Mouse (Mus musculus) retina, postnatal 1 day (tissue): ENCODE data around the gene Otud3.
A peak's percentile ranks its signal among the peaks of the same experiment; 100 is the strongest.
"Not testable (repeated sequence)": the region's sequence is repeated elsewhere in the genome, so short reads cannot be mapped to it uniquely, and the experiment has no call there.

Source experiments
- DNase-seq: peaks from one replicate; pipeline ENCODE4 v3.0.0-alpha.2; 2012

Gene Otud3

GRCm38 (mm10) chr4:138913797-138914196 lies at the start of gene Otud3:
Gene Otud3, minus strand, starts transcription at chr4:138913945.
- peak; percentile 96 for DNase-seq

DNA sequence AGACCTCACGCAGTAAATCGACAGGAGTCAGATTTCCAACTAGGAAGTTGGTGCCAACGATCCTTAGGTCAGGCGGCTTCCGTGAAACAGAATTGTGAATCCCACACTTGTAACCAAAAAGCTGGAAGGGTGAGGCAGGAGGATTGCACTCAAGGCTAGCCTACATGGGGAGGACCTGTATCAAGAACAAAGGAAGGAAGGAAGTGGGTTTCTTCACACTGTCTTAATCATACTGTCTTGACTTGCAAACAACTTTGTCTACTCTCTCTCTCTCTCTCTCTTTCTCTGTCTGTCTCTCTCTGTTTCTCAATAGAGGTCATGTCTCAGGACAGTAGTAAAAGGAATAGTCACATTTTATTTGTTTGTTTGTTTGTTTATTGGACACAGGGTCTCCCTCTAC lies 49.0 kb upstream of the Otud3 start:
- no peak for DNase-seq

DNA sequence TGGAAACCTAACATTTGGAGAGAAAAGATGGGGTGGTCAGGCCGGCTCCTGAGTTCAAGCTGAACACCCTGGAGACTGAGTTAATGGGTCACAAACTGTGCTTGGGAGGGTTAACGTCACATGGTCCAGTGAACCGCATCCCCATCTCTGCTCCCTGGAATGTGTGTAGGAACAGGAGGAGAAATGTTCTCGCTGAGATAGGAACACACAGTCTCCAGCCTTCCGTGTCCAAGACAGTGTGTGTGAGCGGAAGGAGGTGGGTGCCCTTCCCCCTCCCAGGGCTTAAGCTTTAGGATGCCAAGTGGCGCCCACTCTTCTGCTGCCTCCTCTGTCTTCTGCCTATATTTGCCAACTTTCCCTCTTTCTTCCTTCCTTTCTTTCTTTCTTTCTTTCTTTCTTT lies 46.2 kb upstream of the Otud3 start:
- DNase-seq: no peak

DNA sequence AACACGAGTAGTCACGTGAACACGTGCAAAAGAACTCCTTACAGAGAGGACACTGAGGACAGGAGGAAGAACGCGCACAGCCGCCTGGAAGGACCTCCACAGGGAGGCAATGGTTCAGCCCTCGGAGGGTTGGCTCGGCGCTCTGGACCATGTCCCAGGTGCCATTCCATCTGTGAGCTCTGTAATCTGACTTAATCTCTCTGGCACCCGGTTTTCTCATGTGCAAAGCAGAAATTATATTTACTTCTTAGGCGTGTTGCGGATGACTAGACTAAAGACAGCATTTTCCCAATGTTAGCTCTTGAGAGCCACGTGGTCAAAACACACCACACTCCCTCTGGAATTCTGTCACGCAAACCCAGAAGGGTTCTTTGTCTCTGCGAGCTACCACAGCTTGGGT lies 45.4 kb upstream of the Otud3 start:
- no peak for DNase-seq

- DNase-seq: no peak
Measured at GRCm38 (mm10) chr4:138958612-138959011, 44.9 kb upstream of the Otud3 start.

- no peak for DNase-seq
Measured at GRCm38 (mm10) chr4:138948257-138948656, 34.5 kb upstream of the Otud3 start.

DNA sequence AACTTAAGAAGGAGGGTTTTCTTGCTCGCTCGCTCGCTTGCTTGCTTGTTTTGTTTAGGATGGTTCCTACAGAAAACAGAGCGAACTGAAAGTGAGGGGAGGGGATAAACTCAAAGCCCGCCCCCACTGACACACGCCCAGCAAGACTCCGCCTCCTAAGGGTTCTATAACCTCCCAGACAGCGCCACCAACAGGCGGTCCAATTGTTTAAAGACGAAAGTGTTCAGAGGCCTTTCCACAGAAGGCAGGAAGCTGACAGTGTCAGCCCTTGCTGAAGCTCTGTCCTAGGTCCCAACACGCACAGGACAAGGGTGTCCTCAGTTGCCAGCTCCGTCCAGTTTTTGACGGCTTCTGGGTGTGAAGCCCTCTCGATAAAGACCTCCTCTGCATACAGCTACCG lies 30.0 kb upstream of the Otud3 start:
- peak; percentile 86 for DNase-seq

GRCm38 (mm10) chr4:138941966-138942365 lies 28.2 kb upstream of the Otud3 start:
- DNase-seq: no peak

GRCm38 (mm10) chr4:138941401-138941800 lies 27.7 kb upstream of the Otud3 start:
- DNase-seq: peak; percentile 64

DNA sequence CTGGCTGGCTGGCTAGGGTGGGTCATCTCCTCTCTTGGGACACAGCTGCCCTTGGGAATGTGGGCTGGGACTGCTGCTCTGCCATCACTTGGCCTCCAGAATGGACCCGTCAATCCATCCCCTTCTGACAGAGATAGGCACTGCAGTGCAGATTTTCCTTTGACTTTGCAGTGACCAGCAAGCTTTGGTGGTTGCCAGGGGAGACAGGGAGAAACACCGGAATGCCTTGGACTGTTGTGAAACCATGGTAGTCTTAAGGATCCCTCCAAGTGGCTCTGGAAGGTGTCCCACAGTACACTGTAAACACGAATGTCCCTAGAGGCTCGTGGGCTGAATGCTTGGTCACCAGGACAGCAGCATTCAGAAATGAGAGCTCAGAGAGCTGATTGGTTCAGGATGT lies 25.7 kb upstream of the Otud3 start:
- no peak for DNase-seq

GRCm38 (mm10) chr4:138938495-138939269 lies 24.9 kb upstream of the Otud3 start:
- DNase-seq: no peak

DNA sequence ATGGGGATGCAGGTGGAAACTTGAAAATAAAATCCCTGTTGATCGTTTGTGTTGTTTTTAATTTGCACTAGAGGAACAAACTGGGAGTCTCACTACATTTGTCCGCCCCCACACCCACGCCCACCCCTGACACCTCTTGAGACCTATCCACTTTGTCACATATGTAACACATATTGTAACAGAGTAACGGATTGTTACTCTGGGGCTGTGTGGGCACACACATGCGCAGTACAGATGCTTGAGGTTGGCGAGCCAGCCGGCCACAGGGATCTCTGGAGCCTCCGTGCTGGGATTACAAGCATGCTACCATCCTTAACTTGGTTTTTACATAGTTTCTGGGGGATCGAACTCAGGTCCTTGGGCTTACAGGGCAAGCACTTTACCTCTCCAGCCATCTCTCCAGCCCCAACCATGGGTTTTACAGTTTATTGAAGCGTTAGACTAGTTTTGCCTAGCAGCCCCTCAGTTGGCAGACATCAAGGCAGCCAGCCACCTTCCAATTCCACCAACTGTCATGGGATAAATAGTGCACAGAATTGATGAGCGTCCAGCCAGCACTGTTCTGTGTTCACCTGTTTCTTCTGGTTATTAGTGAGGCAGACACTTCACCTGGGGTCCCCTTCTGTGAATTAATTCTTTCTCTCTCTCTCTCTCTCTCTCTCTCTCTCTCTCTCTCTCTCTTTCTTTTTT lies 20.9 kb upstream of the Otud3 start:
- no peak for DNase-seq

GRCm38 (mm10) chr4:138933862-138934261 lies 20.1 kb upstream of the Otud3 start:
- no peak for DNase-seq

DNA sequence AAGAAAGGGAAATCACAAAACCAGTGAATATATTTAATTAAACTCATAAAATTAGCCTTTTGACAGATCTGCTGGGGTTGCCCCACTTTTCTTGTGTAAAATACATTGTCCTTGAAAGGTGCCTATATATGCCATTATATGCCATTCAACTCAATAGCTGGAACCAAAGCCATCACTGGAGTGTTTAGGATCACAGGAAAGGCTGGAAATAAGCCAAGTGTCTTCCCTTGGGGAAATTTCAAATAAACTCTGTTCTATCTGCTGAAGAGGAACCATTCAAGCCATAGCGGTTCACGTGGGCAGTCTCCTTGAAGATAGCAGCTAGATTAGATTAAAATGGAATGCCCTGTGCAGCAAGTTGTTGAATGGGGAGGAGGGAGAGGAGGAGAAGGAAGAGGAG lies 11.8 kb upstream of the Otud3 start:
- no peak for DNase-seq

DNA sequence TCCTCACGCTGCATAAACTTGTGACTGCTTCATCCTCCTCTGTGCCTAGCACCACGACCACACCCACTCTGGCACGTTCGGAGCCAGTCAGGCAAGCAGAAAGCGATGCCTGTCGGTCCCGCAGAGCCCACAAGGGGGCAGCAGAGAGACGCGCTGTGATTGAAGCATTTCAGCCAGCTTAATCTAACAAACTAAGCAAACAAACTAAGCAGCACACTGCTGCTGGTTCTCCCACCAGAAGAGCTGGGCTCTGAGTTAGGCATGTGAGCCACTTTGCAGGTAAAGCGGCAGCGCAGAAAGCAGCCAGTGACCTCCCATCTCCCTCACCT lies 8.3 kb upstream of the Otud3 start:
- DNase-seq: peak; percentile 92

DNA sequence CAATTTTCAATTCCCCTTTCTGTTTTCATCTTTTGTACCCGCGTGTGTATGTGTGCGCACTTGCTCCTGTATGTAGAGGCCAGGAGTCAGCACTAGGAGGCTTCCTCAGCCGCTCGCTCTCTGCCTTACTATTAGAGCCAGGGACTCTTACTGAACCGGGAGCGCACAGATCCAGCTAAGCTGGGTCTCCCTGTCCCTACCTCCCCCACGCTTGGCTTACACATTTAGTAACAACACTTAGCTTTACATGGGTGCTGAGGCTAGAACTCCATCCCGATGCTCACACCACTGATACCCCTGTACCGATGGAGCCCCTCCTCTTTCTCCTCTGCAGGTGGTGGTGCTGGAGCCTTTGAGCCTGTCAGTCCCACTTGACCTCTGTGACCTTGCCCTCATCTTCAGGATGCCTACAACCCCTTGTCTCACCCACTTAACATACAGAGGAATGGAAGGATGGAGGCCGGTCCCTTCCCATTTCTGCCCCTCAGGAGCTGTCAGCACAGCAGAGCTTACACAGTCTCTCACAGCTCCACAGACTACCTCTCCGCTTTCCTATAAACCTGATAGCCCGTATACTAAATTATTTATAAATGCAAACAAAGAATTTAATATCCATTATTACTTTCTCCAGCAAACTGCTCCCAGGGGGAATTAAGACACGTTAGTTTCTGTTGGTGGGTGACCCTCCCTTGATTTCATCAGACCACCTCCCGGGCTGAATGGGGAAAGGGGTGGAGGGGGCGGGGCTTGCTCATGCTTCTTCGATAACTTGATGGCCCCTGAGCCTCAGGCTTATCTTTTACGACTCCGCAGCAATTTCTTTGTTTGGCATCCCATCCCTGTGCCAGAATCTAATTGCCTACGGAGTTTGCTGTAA lies 7.7 kb upstream of the Otud3 start:
- DNase-seq: no peak

DNA sequence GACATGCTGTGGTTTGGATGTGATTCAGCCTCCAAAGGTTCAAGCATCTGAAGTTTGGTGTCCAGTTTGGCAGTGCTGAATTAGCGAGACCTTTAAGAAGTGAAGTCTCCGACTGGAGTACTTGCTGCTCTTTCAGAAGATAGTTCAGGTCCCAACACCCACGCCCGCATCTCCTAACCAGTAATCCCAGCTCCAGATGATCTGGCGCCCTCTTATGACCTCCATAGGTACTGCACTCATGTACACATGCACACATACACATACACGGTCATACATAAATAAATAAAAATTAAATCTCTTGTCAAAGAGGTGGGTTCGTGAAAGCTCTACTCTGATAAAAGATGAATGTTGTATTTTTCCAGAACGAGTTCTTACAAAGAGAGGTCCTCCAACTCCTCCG lies 3.5 kb upstream of the Otud3 start:
- DNase-seq: no peak

DNA sequence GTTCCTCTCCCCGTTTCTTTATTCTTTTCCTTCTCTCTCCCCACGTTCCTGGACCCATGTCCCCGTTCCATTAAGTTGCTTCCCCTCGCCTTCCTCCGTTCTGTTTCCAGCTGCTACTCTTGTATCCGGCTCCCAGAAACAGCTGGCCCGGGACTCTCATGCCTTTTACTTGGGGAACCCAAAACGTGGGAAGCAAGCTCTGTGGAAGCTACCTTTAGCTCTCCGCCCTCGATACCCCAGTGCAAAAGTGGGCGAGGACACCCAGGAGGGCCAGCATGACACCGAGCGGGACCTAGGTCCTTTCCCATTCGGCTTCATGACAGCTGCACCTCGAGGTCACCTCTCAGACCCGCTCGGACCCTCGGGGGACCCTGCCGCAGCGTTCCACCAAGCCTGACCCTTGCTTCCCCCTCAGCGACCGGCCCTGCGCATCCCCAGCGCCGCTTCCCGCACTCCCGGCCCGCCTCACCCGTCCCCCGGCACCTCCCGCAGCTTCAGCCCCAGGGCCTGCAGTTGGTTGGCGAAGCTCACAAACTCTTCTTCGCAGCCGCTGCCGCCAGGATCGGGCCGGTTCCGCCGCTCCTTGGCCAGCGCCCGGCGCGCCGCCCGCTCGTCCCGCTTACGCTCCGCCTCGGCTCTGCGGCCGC lies 481 bp downstream of the Otud3 start:
- DNase-seq: no peak

- no peak for DNase-seq
Measured at GRCm38 (mm10) chr4:138905624-138906337, 8.0 kb downstream of the Otud3 start.

DNA sequence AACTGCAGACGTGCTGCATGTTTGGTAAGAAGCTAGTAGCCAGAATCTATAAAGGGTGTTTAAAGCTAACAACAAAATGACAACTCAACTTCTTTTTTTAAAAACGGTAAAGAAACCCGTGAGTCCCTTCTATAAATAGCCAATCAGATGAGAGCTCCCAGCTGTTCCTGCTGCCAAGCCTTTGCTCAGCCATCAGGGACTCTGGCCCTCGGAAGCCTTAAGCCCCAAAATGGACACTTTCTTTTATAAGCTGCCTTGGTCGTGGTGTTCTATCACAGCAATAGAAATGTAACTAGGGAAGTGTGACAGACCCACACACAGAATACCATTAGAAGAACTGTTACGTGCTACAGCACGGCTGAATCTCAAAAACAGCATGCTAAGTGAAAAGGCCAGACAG lies 14.4 kb downstream of the Otud3 start:
- DNase-seq: no peak

DNA sequence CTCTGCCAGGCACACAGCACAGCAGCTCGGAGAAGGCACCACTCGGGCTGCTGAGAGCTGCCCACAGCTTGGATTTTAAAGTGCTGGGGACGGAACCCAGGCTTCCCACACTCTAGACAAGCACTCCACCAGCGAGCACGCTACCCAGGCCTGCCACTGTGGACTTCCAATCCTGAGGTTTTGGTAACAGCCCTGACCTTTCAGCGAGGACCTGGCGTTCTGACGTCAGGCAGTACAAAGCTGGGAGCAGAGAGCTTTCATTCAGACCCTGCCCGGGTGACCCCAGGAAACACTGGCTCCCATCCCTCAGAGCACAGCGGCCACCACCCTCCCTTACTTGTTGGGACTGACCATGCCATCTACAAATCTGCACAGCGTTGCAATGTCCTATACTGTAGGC lies 20.0 kb downstream of the Otud3 start:
- DNase-seq: not testable (repeated sequence)

- no peak for DNase-seq
Measured at GRCm38 (mm10) chr4:138892655-138893054, 21.1 kb downstream of the Otud3 start.

DNA sequence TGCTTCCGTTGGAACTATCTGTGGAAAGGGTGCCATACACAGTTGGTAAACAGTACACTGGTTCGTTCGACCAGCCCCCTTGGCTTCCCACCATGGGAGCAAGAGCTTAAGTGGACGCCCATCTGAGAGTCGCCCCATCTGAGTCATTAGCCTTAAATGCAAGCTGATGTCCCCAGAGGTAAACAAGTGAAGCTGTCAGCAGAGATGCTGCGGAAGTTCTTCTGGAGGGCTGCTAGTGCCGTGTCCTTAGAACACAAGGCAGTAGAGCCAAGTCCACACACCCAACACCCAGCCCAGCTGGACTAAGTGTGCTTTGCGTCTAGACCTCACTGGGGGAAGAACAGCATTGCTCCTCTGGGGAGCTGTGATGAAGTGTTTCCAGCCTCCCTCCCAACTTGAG lies 24.1 kb downstream of the Otud3 start:
- DNase-seq: no peak
